Mouse (Mus musculus) midbrain, postnatal 0 days (tissue): ENCODE data around the gene Prss33. TPM values are rescaled to one million over a fixed set of nuclear protein-coding genes. Genes with fewer than 3 reads are reported as not detected.

Experiments used
- ATAC-seq: fragments of 200-750 bp; cut with Nextera tagmentation; 2 replicates; pipeline ENCODE4 v1.8.0; 2017; ENCODE audit warnings: moderate number of reproducible peaks, mild to moderate bottlenecking, moderate TSS enrichment, moderate library complexity; ENCODE audit not compliant: low FRiP score
- DNase-seq: peaks from one replicate; pipeline ENCODE4 v3.0.0-alpha.2; 2015; ENCODE audit warnings: low spot score
- H3K27ac ChIP-seq: fragments of 300-500 bp; sonication (generic); 2 replicates; pipeline ENCODE4 v1.5.1; 2014; ENCODE audit warnings: low read depth, mild to moderate bottlenecking, low read length, mixed read lengths
- H3K27me3 ChIP-seq: fragments of 300-500 bp; sonication (generic); 2 replicates; pipeline ENCODE4 v1.6.1; 2014; ENCODE audit warnings: low read length, control low read depth, mixed read lengths; ENCODE audit not compliant: insufficient read depth
- H3K36me3 ChIP-seq: fragments of 300-500 bp; sonication (generic); 2 replicates; pipeline ENCODE4 v1.6.1; 2014; ENCODE audit warnings: low read length, control low read depth, mixed read lengths; ENCODE audit not compliant: insufficient read depth
- H3K4me1 ChIP-seq: fragments of 300-500 bp; sonication (generic); 2 replicates; pipeline ENCODE4 v1.6.1; 2014; ENCODE audit warnings: mild to moderate bottlenecking, control low read depth, antibody characterized with exemption, low read length, mixed read lengths; ENCODE audit not compliant: insufficient read depth
- H3K4me2 ChIP-seq: fragments of 300-500 bp; sonication (generic); 2 replicates; pipeline ENCODE4 v1.6.1; 2014; ENCODE audit warnings: low read depth, mild to moderate bottlenecking, low read length, mixed read lengths; ENCODE audit not compliant: poor library complexity, severe bottlenecking
- H3K4me3 ChIP-seq: fragments of 300-500 bp; sonication (generic); 2 replicates; pipeline ENCODE4 v1.5.1; 2014; ENCODE audit warnings: low read depth, mild to moderate bottlenecking, low read length, moderate library complexity
- H3K9ac ChIP-seq: fragments of 300-500 bp; sonication (generic); replicated peaks from 2 replicates; pipeline ENCODE4 v1.6.1; 2014; ENCODE audit warnings: mild to moderate bottlenecking, low read length, moderate library complexity, mixed read lengths; ENCODE audit not compliant: poor library complexity, severe bottlenecking
- H3K9me3 ChIP-seq: fragments of 300-500 bp; sonication (generic); 2 replicates; pipeline ENCODE4 v1.6.1; 2016; ENCODE audit warnings: low read length, control low read depth
- CTCF ChIP-seq: IDR thresholded peaks from 2 replicates; pipeline ENCODE4 v1.5.1; 2016; ENCODE audit warnings: antibody characterized with exemption, mild to moderate bottlenecking
- WGBS: fragments of 180-500 bp; shearing (Covaris S2); extraction: QIAGEN DNeasy Blood & Tissue Kit; methylation state at CpG from one replicate; pipeline ENCODE4 v1.1.7; 2014; 5-methylcytosine and 5-hydroxymethylcytosine counted together
- microRNA-seq: library from miRNA; unstranded; fragments of <30 nt; microRNA quantifications from one replicate; pipeline ENCODE4, GENCODE M21; 2016; ENCODE audit warnings: borderline number of aligned reads
- polyA plus RNA-seq: library from polyadenylated mRNA; unstranded; fragments of >200 nt; fragmentation: Nextera tagmentation; extraction: Ambion mirVana; gene quantifications from 2 replicates; pipeline ENCODE4 v1.2.1, GENCODE M21; 2015
- total RNA-seq: library from RNA; depleted of rRNA; stranded (reverse); fragments of >200 nt; gene quantifications from 2 replicates; pipeline ENCODE4 v1.2.3, GENCODE M21; 2014; rRNA removed

Prss33 gene
- total and polyA plus RNA-seq, 2 experiments from 2014 or later = not detected

- peak overlapping the region; percentile 85 for H3K9ac ChIP-seq
- ATAC-seq (peak; percentile 75), DNase-seq (peak; percentile 84)
- peak overlapping the region; percentile 78 for H3K4me2 ChIP-seq
- H3K36me3 ChIP-seq = no peaks in the 10 kb centered on the region
- peak; percentile 7; the same call in 1 of the 2 replicates for TF ChIP-seq CTCF
- no peaks in the 10 kb centered on the region for H3K4me1 ChIP-seq
- WGBS = 10% methylated on average over 13 of the region's 13 CpGs
- H3K9me3 ChIP-seq = no peaks in the 10 kb centered on the region
- peak overlapping the region; percentile 94 for H3K27ac ChIP-seq
- no peaks in the 10 kb centered on the region for H3K27me3 ChIP-seq
- H3K4me3 ChIP-seq = peak overlapping the region; percentile 63
Observed at GRCm38 (mm10) chr17:23786510-23786931, 49.3 kb downstream of the Prss33 start.

GRCm38 (mm10) chr17:23785561-23786471 is 50.0 kb downstream of the Prss33 start, which contains the start of gene Flywch2:
Gene Flywch2, minus strand, starts transcription at chr17:23786081.
- Histone ChIP-seq H3K9ac (peak within 1 kb of the TSS; percentile 85), H3K27ac (peak within 1 kb of the TSS; percentile 94), H3K4me1 (no peaks in the 10 kb centered on the region), H3K9me3 (no peaks in the 10 kb centered on the region), H3K27me3 (no peaks in the 10 kb centered on the region), H3K4me2 (peak within 1 kb of the TSS; percentile 78), H3K4me3 (peak within 1 kb of the TSS; percentile 63), H3K36me3 (no peaks in the 10 kb centered on the region)
- 2% methylated on average over 43 of the region's 43 CpGs for WGBS
- DNase-seq (peak; percentile 96), ATAC-seq (peak; percentile 88)
- peak; percentile 51 for TF ChIP-seq CTCF

GRCm38 (mm10) chr17:23783352-23783751 is 52.5 kb downstream of the Prss33 start:
- Histone ChIP-seq H3K27ac (no peak overlapping the region), H3K4me2 (no peak overlapping the region), H3K4me3 (no peak overlapping the region), H3K9me3 (no peaks in the 10 kb centered on the region), H3K4me1 (no peaks in the 10 kb centered on the region), H3K9ac (no peak overlapping the region), H3K27me3 (no peaks in the 10 kb centered on the region), H3K36me3 (0 out of 2 replicates have a peak, but pooled peaks cover 5% of the 10 kb centered on the region)
- TF ChIP-seq CTCF = no peak
- ATAC-seq (no peak), DNase-seq (no peak)

Small RNA genes lying within 50 kb of the gene (microRNA-seq; reads per million reads assigned to microRNA genes)
- gene Mir5125 = 2.7 reads per million

Other genes with a start within 250 kb of the Prss33 start
- gene Zfp13, start 236.6 kb downstream of the Prss33 start, total RNA-seq = 36.2 and 48.2 TPM in 2 replicates
- 23.3 and 26.3 TPM in 2 replicates for gene Zfp13, start 236.6 kb downstream of the Prss33 start, polyA plus RNA-seq
- not detected in 2 replicates for gene Zscan10, start 235.2 kb downstream of the Prss33 start, total RNA-seq
- not detected in 2 replicates for gene Zscan10, start 235.2 kb downstream of the Prss33 start, polyA plus RNA-seq
- 0.33 and 0.66 TPM in 2 replicates for gene Mmp25, start 190.8 kb downstream of the Prss33 start, total RNA-seq
- 0.98 and 1.0 TPM in 2 replicates for gene Mmp25, start 190.8 kb downstream of the Prss33 start, polyA plus RNA-seq
- gene Bicdl2, start 175.6 kb downstream of the Prss33 start, total RNA-seq = not detected in 2 replicates
- 0.10 TPM in 1 of 2 replicates, not detected in the other for gene Bicdl2, start 175.6 kb downstream of the Prss33 start, polyA plus RNA-seq
- 87.3 and 194 TPM in 2 replicates for gene Hcfc1r1, start 162.5 kb downstream of the Prss33 start, total RNA-seq
- gene Hcfc1r1, start 162.5 kb downstream of the Prss33 start, polyA plus RNA-seq = 210 and 212 TPM in 2 replicates
- gene Thoc6, start 162.2 kb downstream of the Prss33 start, total RNA-seq = 16.7 and 21.5 TPM in 2 replicates
- 21.1 and 23.2 TPM in 2 replicates for gene Thoc6, start 162.2 kb downstream of the Prss33 start, polyA plus RNA-seq
- 3.9 and 4.2 TPM in 2 replicates for gene Tnfrsf12a, start 158.6 kb downstream of the Prss33 start, total RNA-seq
- 3.3 TPM in 2 replicates for gene Tnfrsf12a, start 158.6 kb downstream of the Prss33 start, polyA plus RNA-seq
- gene Cldn6, start 156.8 kb downstream of the Prss33 start, total RNA-seq = 0.60 and 0.99 TPM in 2 replicates
- gene Cldn6, start 156.8 kb downstream of the Prss33 start, polyA plus RNA-seq = 0.31 and 0.56 TPM in 2 replicates
- gene Cldn9, start 152.0 kb downstream of the Prss33 start, total RNA-seq = 0.19 and 0.55 TPM in 2 replicates
- 0.25 TPM in 1 of 2 replicates, not detected in the other for gene Cldn9, start 152.0 kb downstream of the Prss33 start, polyA plus RNA-seq
- gene 1520401A03Rik, start 113.3 kb downstream of the Prss33 start, total RNA-seq = 0.19 TPM in 1 of 2 replicates, not detected in the other
- 0.15 TPM in 1 of 2 replicates, not detected in the other for gene 1520401A03Rik, start 113.3 kb downstream of the Prss33 start, polyA plus RNA-seq
- 18.3 and 18.4 TPM in 2 replicates for gene Pkmyt1, start 109.7 kb downstream of the Prss33 start, total RNA-seq
- gene Pkmyt1, start 109.7 kb downstream of the Prss33 start, polyA plus RNA-seq = 18.0 and 18.3 TPM in 2 replicates
- gene Paqr4, start 95.2 kb downstream of the Prss33 start, total RNA-seq = 83.6 and 103 TPM in 2 replicates
- gene Paqr4, start 95.2 kb downstream of the Prss33 start, polyA plus RNA-seq = 66.0 and 73.8 TPM in 2 replicates
- 0.38 and 2.5 TPM in 2 replicates for gene Kremen2, start 90.2 kb downstream of the Prss33 start, total RNA-seq
- gene Kremen2, start 90.2 kb downstream of the Prss33 start, polyA plus RNA-seq = 1.3 TPM in 2 replicates
- gene Flywch1, start 64.5 kb downstream of the Prss33 start, total RNA-seq = 248 and 253 TPM in 2 replicates
- gene Flywch1, start 64.5 kb downstream of the Prss33 start, polyA plus RNA-seq = 188 TPM in 2 replicates
- gene Flywch2, start 50.0 kb downstream of the Prss33 start, total RNA-seq = 94.8 and 96.5 TPM in 2 replicates
- gene Flywch2, start 50.0 kb downstream of the Prss33 start, polyA plus RNA-seq = 128 and 133 TPM in 2 replicates
- gene Srrm2, start 45.5 kb downstream of the Prss33 start, total RNA-seq = 162 and 196 TPM in 2 replicates
- 351 and 443 TPM in 2 replicates for gene Srrm2, start 45.5 kb downstream of the Prss33 start, polyA plus RNA-seq
- gene Elob, start 6.9 kb downstream of the Prss33 start, total RNA-seq = 1,027 and 1,129 TPM in 2 replicates
- 1,525 and 1,526 TPM in 2 replicates for gene Elob, start 6.9 kb downstream of the Prss33 start, polyA plus RNA-seq
- gene Prss32, start 7.8 kb upstream of the Prss33 start, total RNA-seq = not detected in 2 replicates
- 0.23 and 0.60 TPM in 2 replicates for gene Prss32, start 7.8 kb upstream of the Prss33 start, polyA plus RNA-seq
- gene Prss41, start 8.1 kb upstream of the Prss33 start, total RNA-seq = 0.11 and 1.8 TPM in 2 replicates
- gene Prss41, start 8.1 kb upstream of the Prss33 start, polyA plus RNA-seq = 1.3 and 2.2 TPM in 2 replicates
- not detected in 2 replicates for gene Prss21, start 32.0 kb upstream of the Prss33 start, total RNA-seq
- gene Prss21, start 32.0 kb upstream of the Prss33 start, polyA plus RNA-seq = not detected in 2 replicates
- 2.0 TPM in 1 of 2 replicates, not detected in the other for gene Dcpp1, start 44.8 kb upstream of the Prss33 start, total RNA-seq
- gene Dcpp1, start 44.8 kb upstream of the Prss33 start, polyA plus RNA-seq = not detected in 2 replicates
- not detected in 2 replicates for gene Dcpp2, start 44.8 kb upstream of the Prss33 start, total RNA-seq
- not detected in 2 replicates for gene Dcpp2, start 44.8 kb upstream of the Prss33 start, polyA plus RNA-seq
- gene Dcpp3, start 81.4 kb upstream of the Prss33 start, total RNA-seq = not detected in 2 replicates
- not detected in 2 replicates for gene Dcpp3, start 81.4 kb upstream of the Prss33 start, polyA plus RNA-seq
- not detected in 2 replicates for gene Sbp, start 105.6 kb upstream of the Prss33 start, total RNA-seq
- not detected in 2 replicates for gene Sbp, start 105.6 kb upstream of the Prss33 start, polyA plus RNA-seq
- gene Sbpl, start 119.2 kb upstream of the Prss33 start, total RNA-seq = not detected in 2 replicates
- gene Sbpl, start 119.2 kb upstream of the Prss33 start, polyA plus RNA-seq = not detected in 2 replicates
- gene Prss30, start 144.5 kb upstream of the Prss33 start, total RNA-seq = 1.8 TPM in 1 of 2 replicates, not detected in the other
- gene Prss30, start 144.5 kb upstream of the Prss33 start, polyA plus RNA-seq = 0.15 and 0.17 TPM in 2 replicates
- not detected in 2 replicates for gene Prss22, start 162.0 kb upstream of the Prss33 start, total RNA-seq
- 0.17 TPM in 1 of 2 replicates, not detected in the other for gene Prss22, start 162.0 kb upstream of the Prss33 start, polyA plus RNA-seq
- gene Prss27, start 202.1 kb upstream of the Prss33 start, total RNA-seq = not detected in 2 replicates
- not detected in 2 replicates for gene Prss27, start 202.1 kb upstream of the Prss33 start, polyA plus RNA-seq
- 92.0 and 99.8 TPM in 2 replicates for gene Kctd5, start 237.4 kb upstream of the Prss33 start, total RNA-seq
- gene Kctd5, start 237.4 kb upstream of the Prss33 start, polyA plus RNA-seq = 80.2 and 81.3 TPM in 2 replicates